Mouse (Mus musculus) embryonic facial prominence, embryonic 11.5 days (tissue): ENCODE data around the gene Lipt2. TPM values are rescaled to one million over a fixed set of nuclear protein-coding genes. Genes with fewer than 3 reads are reported as not detected.
A peak's percentile ranks its signal among the peaks of the same experiment; 100 is the strongest.

Source experiments
- ATAC-seq: fragments of 200-750 bp; cut with Nextera tagmentation; replicated peaks from 2 replicates; pipeline ENCODE4 v1.8.0; 2017; ENCODE audit warnings: low read depth; ENCODE audit not compliant: insufficient number of reproducible peaks, low FRiP score, low TSS enrichment
- DNase-seq: peaks from one replicate; pipeline ENCODE4 v3.0.0-alpha.2; 2015; ENCODE audit warnings: low spot score
- H3K27ac ChIP-seq: fragments of 300-500 bp; sonication (generic); replicated peaks from 2 replicates; pipeline ENCODE4 v1.5.1; 2014; ENCODE audit warnings: mild to moderate bottlenecking, low read depth, low read length, control low read depth
- H3K27me3 ChIP-seq: fragments of 300-500 bp; sonication (generic); 2 replicates; pipeline ENCODE4 v1.6.1; 2014; ENCODE audit warnings: mild to moderate bottlenecking, low read length, moderate library complexity, mixed read lengths; ENCODE audit not compliant: control insufficient read depth, insufficient read depth
- H3K36me3 ChIP-seq: fragments of 300-500 bp; sonication (generic); replicated peaks from 2 replicates; pipeline ENCODE4 v1.6.1; 2014; ENCODE audit warnings: low read depth, mild to moderate bottlenecking, low read length, moderate library complexity, mixed read lengths; ENCODE audit not compliant: control insufficient read depth, insufficient read depth
- H3K4me1 ChIP-seq: fragments of 300-500 bp; sonication (generic); 2 replicates; pipeline ENCODE4 v1.6.1; 2014; ENCODE audit warnings: low read length, mixed read lengths; ENCODE audit not compliant: control insufficient read depth, insufficient read depth
- H3K4me2 ChIP-seq: fragments of 300-500 bp; sonication (generic); 2 replicates; pipeline ENCODE4 v1.6.1; 2014; ENCODE audit warnings: low read depth, mild to moderate bottlenecking, control low read depth, low read length, moderate library complexity
- H3K4me3 ChIP-seq: fragments of 300-500 bp; sonication (generic); 2 replicates; pipeline ENCODE4 v1.5.1; 2014; ENCODE audit warnings: low read depth, low read length, control low read depth
- H3K9ac ChIP-seq: fragments of 300-500 bp; sonication (generic); replicated peaks from 2 replicates; pipeline ENCODE4 v1.6.1; 2014; ENCODE audit warnings: mild to moderate bottlenecking, control low read depth, low read length
- H3K9me3 ChIP-seq: fragments of 300-500 bp; sonication (generic); replicated peaks from 2 replicates; pipeline ENCODE4 v1.6.1; 2016; ENCODE audit warnings: mild to moderate bottlenecking, low read length, inconsistent platforms, mixed read lengths; ENCODE audit not compliant: control insufficient read depth
- WGBS: fragments of 180-500 bp; shearing (Covaris S2); extraction: QIAGEN DNeasy Blood & Tissue Kit; methylation state at CpG from one replicate; pipeline ENCODE4 v1.1.7; 2014; 5-methylcytosine and 5-hydroxymethylcytosine counted together
- polyA plus RNA-seq: library from polyadenylated mRNA; unstranded; fragments of >200 nt; fragmentation: Nextera tagmentation; extraction: Ambion mirVana; gene quantifications from 2 replicates; pipeline ENCODE4 v1.2.1, GENCODE M21; 2014

Lipt2 gene
- polyA plus RNA-seq, 1 experiment from 2014 or later: 26.4 TPM

DNA sequence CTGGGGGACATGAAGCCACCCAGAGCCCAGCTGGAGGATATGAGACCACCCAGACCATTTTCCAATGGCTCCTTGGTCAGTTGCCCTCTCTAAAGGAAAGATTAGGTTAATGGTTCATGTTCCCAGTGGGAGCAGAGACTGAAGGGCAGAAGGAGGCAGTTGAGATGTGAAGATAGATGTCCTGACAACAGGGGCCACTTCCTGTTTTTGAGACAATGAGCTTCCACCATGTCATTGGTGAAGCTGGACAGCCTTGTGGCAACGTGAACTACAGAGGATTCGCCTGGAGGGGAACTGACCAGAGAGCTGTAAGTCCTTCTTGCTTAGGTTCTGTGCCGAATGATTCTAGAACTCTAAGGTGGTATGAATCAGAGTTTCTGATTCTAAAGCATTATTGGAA, 17.2 kb downstream of the Lipt2 start, which contains the start of gene Kcne3:
TSS of gene Kcne3 (plus strand) at position 234 of the 400 bp plus-strand sequence.
- H3K36me3 ChIP-seq: no peaks in the 10 kb centered on the region
- no peak within 1 kb of the TSS for H3K9ac ChIP-seq
- no peak within 1 kb of the TSS for H3K4me3 ChIP-seq
- H3K9me3 ChIP-seq: no peaks in the 10 kb centered on the region
- DNase-seq (no peak), ATAC-seq (no peak)
- WGBS: 76% methylated on average over 3 of the region's 3 CpGs
- H3K27me3 ChIP-seq: peaks cover 20% of the 10 kb centered on the region
- H3K4me2 ChIP-seq: no peak within 1 kb of the TSS
- H3K27ac ChIP-seq: no peak within 1 kb of the TSS
- H3K4me1 ChIP-seq: no peaks in the 10 kb centered on the region

- 9% methylated on average over 30 of the region's 30 CpGs for WGBS
Measured at GRCm38 (mm10) chr7:100178016-100178890, 19.2 kb downstream of the Lipt2 start.

GRCm38 (mm10) chr7:100178891-100179233, 19.8 kb downstream of the Lipt2 start:
- Histone ChIP-seq H3K27me3 (peaks cover 20% of the 10 kb centered on the region), H3K4me3 (peak overlapping the region; percentile 31), H3K36me3 (no peaks in the 10 kb centered on the region), H3K27ac (no peak overlapping the region), H3K4me2 (peak overlapping the region; percentile 62), H3K9me3 (no peaks in the 10 kb centered on the region), H3K4me1 (no peaks in the 10 kb centered on the region), H3K9ac (0 out of 2 replicates have a peak overlapping the region, but pooled peaks have one; percentile 29)
- peak; percentile 43 for DNase-seq
- WGBS: 2% methylated on average over 15 of the region's 15 CpGs
- 0 out of 2 replicates have a peak, but pooled peaks have one; percentile 18 for ATAC-seq

More at GRCm38 (mm10) chr7:100178016-100178890, 19.2 kb downstream of the Lipt2 start:
- peak; percentile 67 for DNase-seq
- Histone ChIP-seq H3K27me3 (peaks cover 20% of the 10 kb centered on the region), H3K36me3 (no peaks in the 10 kb centered on the region), H3K4me2 (peak overlapping the region; percentile 62), H3K4me1 (no peaks in the 10 kb centered on the region), H3K9ac (0 out of 2 replicates have a peak overlapping the region, but pooled peaks have one; percentile 29), H3K9me3 (no peaks in the 10 kb centered on the region), H3K4me3 (peak overlapping the region; percentile 31), H3K27ac (no peak overlapping the region)
- ATAC-seq: peak; percentile 34; the same call in 1 of the 2 replicates

DNA sequence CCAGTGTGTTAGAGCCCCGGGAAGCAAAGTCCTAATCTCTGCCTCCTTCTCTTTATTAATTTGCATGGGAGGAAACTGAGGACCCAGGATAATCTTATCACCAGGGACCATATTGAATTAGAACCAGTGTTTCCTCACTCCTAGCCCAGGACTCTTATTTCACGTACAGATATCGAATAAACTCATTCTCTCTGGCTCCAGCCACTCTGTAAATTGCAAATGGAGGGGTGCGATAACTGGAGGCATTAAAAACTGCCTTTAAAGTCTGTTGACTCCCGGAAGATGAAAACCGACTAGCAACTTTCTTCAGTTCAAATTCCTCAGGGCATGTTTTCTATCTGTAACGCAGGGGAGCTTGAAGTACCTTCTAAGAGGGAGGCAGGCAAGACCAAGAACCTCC, 20.3 kb downstream of the Lipt2 start:
- 65% methylated on average over 7 of the region's 7 CpGs for WGBS
- H3K4me3 ChIP-seq: peak overlapping the region; percentile 31; the same call in 1 of the 2 replicates
- H3K27me3 ChIP-seq: peaks cover 20% of the 10 kb centered on the region

DNA sequence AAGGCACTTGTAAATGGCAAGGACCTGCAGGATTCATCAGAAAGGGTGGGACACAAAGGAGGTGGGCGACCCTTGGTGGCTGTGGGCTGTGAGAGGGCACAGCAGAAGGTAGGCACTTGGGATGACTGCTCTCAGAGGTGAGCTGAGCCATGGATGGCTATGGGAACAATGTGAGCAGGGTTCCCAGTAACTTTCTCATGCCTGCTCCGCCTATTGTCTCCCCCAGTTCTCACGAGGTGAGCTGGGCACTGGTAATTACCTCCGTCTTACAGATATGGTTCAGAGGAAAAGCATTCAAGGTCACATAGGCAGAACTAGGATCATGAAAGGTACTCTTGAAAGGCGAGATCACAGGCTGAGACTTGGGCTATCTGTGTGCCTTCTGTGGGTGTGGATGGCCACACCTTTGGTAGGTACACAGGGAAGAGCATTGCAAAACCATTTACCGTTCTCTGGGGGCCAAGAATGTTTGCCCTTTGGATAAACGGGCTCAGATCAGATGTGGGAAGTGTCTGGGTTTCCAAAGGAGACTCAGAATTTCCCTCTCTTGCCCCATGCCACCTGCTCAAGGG, 20.8 kb downstream of the Lipt2 start:
- WGBS: 72% methylated on average over 7 of the region's 7 CpGs
- no peak for ATAC-seq
- H3K4me3 ChIP-seq: no peak overlapping the region
- no peak overlapping the region for H3K4me2 ChIP-seq
- H3K9me3 ChIP-seq: no peaks in the 10 kb centered on the region
- no peaks in the 10 kb centered on the region for H3K4me1 ChIP-seq
- H3K9ac ChIP-seq: no peak overlapping the region
- no peak for DNase-seq
- no peak overlapping the region for H3K27ac ChIP-seq
- no peaks in the 10 kb centered on the region for H3K36me3 ChIP-seq
- H3K27me3 ChIP-seq: peaks cover 20% of the 10 kb centered on the region

More for the DNA sequence above, 20.3 kb downstream of the Lipt2 start:
- Histone ChIP-seq H3K4me2 (no peak overlapping the region; the same call in 1 of the 2 replicates), H3K4me1 (no peaks in the 10 kb centered on the region), H3K9me3 (no peaks in the 10 kb centered on the region), H3K9ac (no peak overlapping the region), H3K27ac (no peak overlapping the region), H3K36me3 (no peaks in the 10 kb centered on the region)
- no peak for DNase-seq
- no peak for ATAC-seq

- Histone ChIP-seq H3K4me2 (no peak overlapping the region), H3K4me3 (no peak overlapping the region), H3K27me3 (peaks cover 20% of the 10 kb centered on the region), H3K9me3 (no peaks in the 10 kb centered on the region), H3K4me1 (no peaks in the 10 kb centered on the region), H3K36me3 (no peaks in the 10 kb centered on the region), H3K27ac (no peak overlapping the region), H3K9ac (no peak overlapping the region)
- no peak for DNase-seq
- WGBS: 75% methylated on average over 2 of the region's 2 CpGs
- no peak for ATAC-seq
Measured at GRCm38 (mm10) chr7:100181176-100181575, 22.1 kb downstream of the Lipt2 start.

- 72% methylated on average over 3 of the region's 3 CpGs for whole genome bisulfite sequencing
- no peak overlapping the region for H3K9ac ChIP-seq
- H3K27me3 ChIP-seq: peaks cover 20% of the 10 kb centered on the region
- DNase-seq (no peak), ATAC-seq (no peak)
- H3K9me3 ChIP-seq: no peaks in the 10 kb centered on the region
- H3K36me3 ChIP-seq: no peaks in the 10 kb centered on the region
- H3K4me1 ChIP-seq: no peaks in the 10 kb centered on the region
- no peak overlapping the region for H3K4me3 ChIP-seq
- no peak overlapping the region for H3K27ac ChIP-seq
- H3K4me2 ChIP-seq: no peak overlapping the region
Measured at GRCm38 (mm10) chr7:100181614-100182013, 22.5 kb downstream of the Lipt2 start.

- DNase-seq: no peak
- no peak overlapping the region for H3K9ac ChIP-seq
- no peak overlapping the region for H3K27ac ChIP-seq
- H3K9me3 ChIP-seq: no peaks in the 10 kb centered on the region
- H3K4me1 ChIP-seq: no peaks in the 10 kb centered on the region
- no peak overlapping the region for H3K4me3 ChIP-seq
- WGBS: 74% methylated on average over 3 of the region's 3 CpGs
- H3K27me3 ChIP-seq: peaks cover 19% of the 10 kb centered on the region
- H3K4me2 ChIP-seq: no peak overlapping the region
- ATAC-seq: no peak
- H3K36me3 ChIP-seq: no peaks in the 10 kb centered on the region
Measured at GRCm38 (mm10) chr7:100182388-100182787, 23.3 kb downstream of the Lipt2 start.
